Mouse (Mus musculus) left cerebral cortex, postnatal 4 days (tissue): ENCODE measurements around the gene Wdr19. TPM values are rescaled to one million over a fixed set of nuclear protein-coding genes. Genes with fewer than 3 reads are reported as not detected.
"Not testable (repeated sequence)": the region's sequence is repeated elsewhere in the genome, so short reads cannot be mapped to it uniquely, and the experiment has no call there.

Source experiments
- DNase-seq: peaks from one replicate; pipeline ENCODE4 v3.0.0-alpha.2; 2022
- intact Hi-C: fragments of 180-260 bp; cut with DNase I; formaldehyde crosslinking; loops from one replicate; pipeline ENCODE4 v1.15.1; 2025
- total RNA-seq, 2 experiments: library from RNA; stranded (reverse); gene quantifications; 2 replicates each; pipeline ENCODE4 v1.2.3; 2021

The Wdr19 gene
- total RNA-seq, 2 experiments from 2014 or later, result 16.3 to 19.3 TPM

DNA sequence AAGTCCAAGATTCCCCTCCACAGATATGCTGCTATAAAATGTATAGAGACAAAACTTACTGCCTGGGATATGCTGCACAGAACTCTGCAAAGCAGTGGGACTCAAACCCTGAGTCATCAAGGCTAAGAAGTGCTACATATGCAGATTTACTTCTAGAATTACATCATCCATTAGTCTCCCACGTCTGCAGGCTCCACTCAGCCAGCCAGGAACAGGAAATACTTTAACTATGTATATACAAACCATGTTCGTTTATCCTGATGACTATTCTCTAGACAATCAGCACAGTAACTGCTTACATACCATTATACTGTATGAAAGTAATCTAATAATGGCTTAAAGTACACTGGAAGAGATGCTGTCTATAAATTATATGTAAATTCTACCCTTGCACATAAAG, 94.8 kb downstream of the Wdr19 start:
- no peak for DNase-seq
- intact Hi-C loops, result no loop called here

DNA sequence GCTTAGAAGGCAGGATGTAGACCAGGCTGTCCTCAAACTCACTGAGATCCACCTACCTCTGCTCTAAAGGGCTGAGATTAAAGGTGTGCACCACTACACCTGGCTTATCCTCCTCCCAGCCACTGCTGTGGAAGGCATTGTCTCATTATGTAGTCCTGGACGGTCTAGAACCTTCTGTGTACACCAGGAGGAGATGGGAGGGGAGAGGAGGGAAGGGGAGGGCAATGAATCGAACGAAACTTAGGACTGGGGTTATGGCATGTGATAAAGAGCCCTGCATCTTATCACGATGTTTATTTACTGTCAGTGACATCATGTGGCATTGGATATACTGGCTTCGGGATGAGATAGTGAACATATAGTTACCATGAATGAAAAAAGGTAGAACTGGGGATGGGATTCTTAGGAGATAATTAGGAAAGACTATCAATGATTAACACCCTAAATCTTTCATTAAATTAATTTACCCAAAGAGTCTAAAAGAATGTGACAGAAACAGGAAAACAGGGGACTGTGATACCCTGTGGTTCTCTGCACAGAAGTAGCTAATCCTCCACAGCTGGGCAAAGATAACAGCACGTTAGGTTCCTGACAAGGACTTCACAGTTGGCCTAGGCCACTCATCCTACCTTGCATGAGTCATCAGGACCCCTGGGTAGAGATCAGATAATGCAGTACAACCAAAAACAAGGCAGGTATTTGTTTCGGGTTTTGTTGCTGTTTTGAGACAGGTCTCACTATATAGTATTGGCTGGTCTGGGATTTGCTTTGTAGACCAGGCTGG, 98.9 kb downstream of the Wdr19 start:
- DNase-seq, result no peak
- intact Hi-C loops, result no loop called here

DNA sequence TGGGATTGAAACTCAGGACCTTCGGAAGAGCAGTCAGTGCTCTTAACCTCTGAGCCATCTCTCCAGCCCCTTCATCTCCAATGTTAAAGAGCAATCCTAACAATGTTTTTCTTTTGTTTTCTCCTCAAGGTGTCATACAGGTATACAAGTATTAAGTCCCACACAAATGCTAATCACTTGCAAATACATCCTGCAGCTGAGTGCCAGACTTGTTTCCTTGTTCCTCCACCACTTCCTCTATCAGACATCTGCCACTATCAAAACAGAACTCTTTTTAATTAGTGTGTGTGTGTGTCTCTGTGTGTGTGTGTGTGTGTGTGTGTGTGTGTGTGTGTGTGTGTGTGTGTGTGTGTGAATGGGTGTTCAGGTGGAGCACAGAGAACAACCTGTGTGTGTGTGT, 100.1 kb downstream of the Wdr19 start:
- DNase-seq, intact Hi-C loops: not testable (repeated sequence)

DNA sequence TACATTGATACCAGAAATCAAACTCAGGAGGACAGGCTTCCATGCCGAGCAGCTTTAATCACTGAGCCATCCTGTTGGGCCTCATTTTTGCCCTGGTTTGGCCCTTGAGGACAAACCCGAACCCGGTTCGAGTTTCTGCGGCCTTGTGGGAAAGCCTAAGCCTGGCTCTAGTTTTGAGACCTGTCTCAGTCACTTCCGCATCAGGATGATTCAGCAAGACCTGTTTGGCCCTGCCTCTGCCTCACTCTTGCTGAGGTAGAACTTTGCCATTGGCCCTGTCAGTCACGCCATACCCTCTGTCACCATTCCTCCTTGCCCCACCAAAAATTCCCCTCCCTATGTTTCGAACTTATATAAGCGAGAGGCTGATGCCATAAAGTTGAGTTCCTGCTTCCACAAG, 100.6 kb downstream of the Wdr19 start:
- no peak for DNase-seq
- intact Hi-C loops, result no loop called here

DNA sequence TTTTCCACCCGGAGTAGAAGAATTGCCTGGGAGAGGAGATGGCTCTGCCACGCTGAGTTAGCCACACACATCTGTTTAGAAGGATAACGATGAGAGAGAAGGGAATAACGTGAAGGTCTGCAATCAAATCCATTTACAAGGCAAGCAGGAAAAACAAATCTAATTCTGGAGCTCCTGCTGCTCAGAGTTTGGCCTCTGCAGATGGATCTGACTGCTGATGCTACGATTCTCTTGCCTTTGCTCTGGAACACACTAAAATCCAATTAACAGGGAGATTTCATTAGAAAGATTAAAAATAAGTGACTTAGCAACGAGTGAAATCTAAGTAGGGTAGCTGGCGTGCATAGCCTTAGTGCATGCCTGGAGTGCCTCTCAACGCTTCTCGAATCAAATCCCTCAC, 106.0 kb downstream of the Wdr19 start:
- no peak for DNase-seq
- intact Hi-C loops, result no loop called here

DNA sequence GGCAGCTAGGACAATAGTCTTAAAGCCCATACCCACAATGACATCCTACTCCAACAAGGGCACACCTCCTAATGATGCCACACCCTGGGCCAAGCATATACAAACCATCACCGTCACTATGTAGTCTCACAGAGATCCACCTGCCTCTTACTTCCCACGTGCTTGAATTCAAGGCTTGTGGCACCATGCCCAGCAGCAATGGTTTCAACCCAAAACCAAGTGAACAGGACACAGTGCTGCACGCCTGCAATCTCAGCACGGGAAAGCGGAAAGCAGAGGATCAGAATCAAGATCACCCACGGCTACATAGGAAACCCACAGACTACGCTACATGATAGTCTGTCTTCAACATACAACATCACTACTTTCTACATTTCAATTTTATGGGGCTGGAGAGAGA, 108.7 kb downstream of the Wdr19 start:
- DNase-seq, result no peak
- intact Hi-C loops, result no loop called here

DNA sequence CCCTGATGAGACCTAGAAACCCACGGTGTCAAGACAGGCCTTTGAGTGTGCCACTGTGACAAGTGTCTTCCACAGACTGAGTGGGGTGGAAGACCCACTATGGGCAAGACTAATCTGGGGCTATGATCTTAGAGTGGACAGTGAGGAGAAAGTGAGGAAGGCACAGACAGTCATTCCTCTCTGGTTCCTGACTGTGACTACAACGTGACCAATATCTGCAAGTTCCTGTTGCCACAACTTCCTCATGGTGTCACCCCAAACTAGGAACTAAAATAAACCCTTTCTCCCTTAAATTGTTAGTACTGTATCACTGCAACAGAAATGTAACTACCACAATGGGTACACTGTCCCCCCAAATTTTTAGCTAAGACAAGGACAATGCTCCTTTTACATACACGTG, 109.4 kb downstream of the Wdr19 start:
- intact Hi-C loops, result no loop called here
- DNase-seq, result no peak

Other genes with a start within 250 kb of the Wdr19 start
- 1 to 10 TPM in 1 of 2 experiments, under 1 TPM in 1; 0.91 to 2.5 TPM for gene Tlr6, start 239.6 kb upstream of the Wdr19 start, total RNA-seq
- 1 to 10 TPM; 4.5 to 5.1 TPM for gene Fam114a1, start 229.6 kb upstream of the Wdr19 start, total RNA-seq
- not detected for gene Tmem156, start 107.6 kb upstream of the Wdr19 start, total RNA-seq
- 10 to 100 TPM; 73.2 to 80.2 TPM for gene Klhl5, start 92.2 kb upstream of the Wdr19 start, total RNA-seq
- 10 to 100 TPM; 25.3 to 27.0 TPM for gene Rfc1, start 136.0 kb downstream of the Wdr19 start, total RNA-seq
- under 1 TPM; 0.28 to 0.38 TPM for gene Klb, start 148.6 kb downstream of the Wdr19 start, total RNA-seq
- gene Rpl9, start 191.7 kb downstream of the Wdr19 start, total RNA-seq, result 100 to 1,000 TPM; 777 to 795 TPM
- 10 to 100 TPM; 33.5 to 35.5 TPM for gene Lias, start 191.8 kb downstream of the Wdr19 start, total RNA-seq
- 10 to 100 TPM; 46.0 to 48.8 TPM for gene Ugdh, start 236.3 kb downstream of the Wdr19 start, total RNA-seq